Mouse (Mus musculus) MEL (cell line): Measurements from ENCODE around the gene Hist2h4. TPM values are rescaled to one million over a fixed set of nuclear protein-coding genes. Genes with fewer than 3 reads are reported as not detected.

Source experiments
- DNase-seq: peaks from one replicate; pipeline ENCODE4 v3.0.0; 2011; ENCODE audit warnings: low read depth, low spot score
- H3K27ac ChIP-seq: 2 replicates; pipeline ENCODE4 v1.5.1; 2012; ENCODE audit warnings: low read depth, mild to moderate bottlenecking, control low read depth, low read length, moderate library complexity; ENCODE audit not compliant: control insufficient read depth
- H3K27me3 ChIP-seq, 2 experiments: fragments of 150-350 bp in 1 of 2; sonication (generic) in 1 of 2; 2 replicates each; pipeline ENCODE4 v1.6.1; 2012; ENCODE audit warnings: low read length in 2 of 2, mild to moderate bottlenecking in 2 of 2, improper control_type of control experiment in 1 of 2, moderate library complexity in 1 of 2; ENCODE audit not compliant: insufficient read depth in 2 of 2, control insufficient read depth in 1 of 2
- H3K36me3 ChIP-seq, 2 experiments: 2 replicates each; pipeline ENCODE4 v1.6.1; 2012 to 2014; ENCODE audit warnings: low read length in 2 of 2, improper control_type of control experiment in 1 of 2, inconsistent platforms in 1 of 2, mild to moderate bottlenecking in 1 of 2; ENCODE audit not compliant: insufficient read depth in 2 of 2, control insufficient read depth in 1 of 2
- H3K4me1 ChIP-seq, 2 experiments: fragments of 150-350 bp in 1 of 2; sonication (generic) in 1 of 2; 2 replicates each; pipeline ENCODE4 v1.6.1; 2012; ENCODE audit warnings: low read length in 2 of 2, improper control_type of control experiment in 1 of 2, mild to moderate bottlenecking in 1 of 2; ENCODE audit not compliant: insufficient read depth in 2 of 2, control insufficient read depth in 1 of 2
- H3K4me3 ChIP-seq, 2 experiments: fragments of 150-350 bp in 1 of 2; sonication (generic) in 1 of 2; 2 replicates each; pipeline ENCODE4 v1.5.1; 2012; ENCODE audit warnings: low read depth in 2 of 2, low read length in 2 of 2, mild to moderate bottlenecking in 2 of 2, moderate library complexity in 2 of 2, control low read depth in 1 of 2, improper control_type of control experiment in 1 of 2; ENCODE audit not compliant: control insufficient read depth in 1 of 2, insufficient read depth in 1 of 2
- H3K79me2 ChIP-seq: 2 replicates; pipeline ENCODE4 v1.6.1; 2012; ENCODE audit warnings: mild to moderate bottlenecking, low read length, moderate library complexity; ENCODE audit not compliant: control insufficient read depth, poor library complexity, insufficient read depth
- H3K9ac ChIP-seq: 2 replicates; pipeline ENCODE4 v1.6.1; 2012; ENCODE audit warnings: low read depth, mild to moderate bottlenecking, control low read depth, low read length, moderate library complexity; ENCODE audit not compliant: control insufficient read depth, poor library complexity, severe bottlenecking
- H3K9me3 ChIP-seq: fragments of 150-350 bp; sonication (generic); replicated peaks from 2 replicates; pipeline ENCODE4 v1.6.1; 2012; ENCODE audit warnings: mild to moderate bottlenecking, low read length, improper control_type of control experiment, moderate library complexity; ENCODE audit not compliant: insufficient read depth
- BHLHE40 ChIP-seq: IDR thresholded peaks from 2 replicates; pipeline ENCODE4 v1.6.1; 2012; ENCODE audit warnings: low read depth, mild to moderate bottlenecking, inconsistent platforms, low read length, improper control_type of control experiment, borderline replicate concordance
- CHD2 ChIP-seq: IDR thresholded peaks from 2 replicates; pipeline ENCODE4 v1.6.1; 2011; ENCODE audit warnings: low read length, improper control_type of control experiment
- CTCF ChIP-seq, 3 experiments: IDR thresholded peaks in 2 of 3; conservative IDR thresholded peaks in 1 of 3; 2 replicates each; pipeline ENCODE4 v1.5.1; 2011 to 2012; ENCODE audit warnings: low read length in 3 of 3, low read depth in 2 of 3, mild to moderate bottlenecking in 2 of 3, improper control_type of control experiment in 1 of 3, inconsistent platforms in 1 of 3, mixed read lengths in 1 of 3, moderate library complexity in 1 of 3; ENCODE audit not compliant: control insufficient read depth in 1 of 3, insufficient read depth in 1 of 3, poor library complexity in 1 of 3, severe bottlenecking in 1 of 3
- ELF1 ChIP-seq: IDR thresholded peaks from 2 replicates; pipeline ENCODE4 v1.6.1; 2014; ENCODE audit warnings: low read depth, mild to moderate bottlenecking, inconsistent platforms, low read length, improper control_type of control experiment, moderate library complexity
- EP300 ChIP-seq, 2 experiments: IDR thresholded peaks; 2 replicates each; pipeline ENCODE4 v1.6.1; 2011; ENCODE audit warnings: improper control_type of control experiment in 2 of 2, low read length in 2 of 2, low read depth in 1 of 2, mild to moderate bottlenecking in 1 of 2
- GABPA ChIP-seq: IDR thresholded peaks from 2 replicates; pipeline ENCODE4 v1.6.1; 2012; ENCODE audit warnings: low read depth, mild to moderate bottlenecking, inconsistent platforms, low read length, improper control_type of control experiment, moderate library complexity
- MAFK ChIP-seq: IDR thresholded peaks from 2 replicates; pipeline ENCODE4 v1.6.1; 2011; ENCODE audit warnings: low read depth, mild to moderate bottlenecking, low read length, improper control_type of control experiment, borderline replicate concordance
- MAZ ChIP-seq: IDR thresholded peaks from 2 replicates; pipeline ENCODE4 v1.6.1; 2012; ENCODE audit warnings: low read depth, mild to moderate bottlenecking, inconsistent platforms, low read length, improper control_type of control experiment
- MYB ChIP-seq: IDR thresholded peaks from 2 replicates; pipeline ENCODE4 v1.6.1; 2011; ENCODE audit warnings: mild to moderate bottlenecking, low read depth, low read length, improper control_type of control experiment
- MYC ChIP-seq: IDR thresholded peaks from 2 replicates; pipeline ENCODE4 v1.6.1; 2011; ENCODE audit warnings: low read depth, mild to moderate bottlenecking, low read length, improper control_type of control experiment, moderate library complexity
- NRF1 ChIP-seq: IDR thresholded peaks from 2 replicates; pipeline ENCODE4 v1.6.1; 2014; ENCODE audit warnings: low read depth, mild to moderate bottlenecking, inconsistent platforms, low read length, improper control_type of control experiment, moderate library complexity; ENCODE audit not compliant: poor library complexity, insufficient read depth, severe bottlenecking
- POLR2A ChIP-seq, 2 experiments: IDR thresholded peaks; 2 replicates each; pipeline ENCODE4 v1.6.1; 2011 to 2012; ENCODE audit warnings: low read length in 2 of 2, mild to moderate bottlenecking in 2 of 2, control low read depth in 1 of 2, improper control_type of control experiment in 1 of 2, low read depth in 1 of 2, moderate library complexity in 1 of 2; ENCODE audit not compliant: control insufficient read depth in 1 of 2, insufficient read depth in 1 of 2, poor library complexity in 1 of 2
- POLR2AphosphoS5 ChIP-seq: IDR thresholded peaks from 2 replicates; pipeline ENCODE4 v1.6.1; 2012; ENCODE audit warnings: low read depth, borderline replicate concordance, mild to moderate bottlenecking, inconsistent platforms, low read length, moderate library complexity, mixed read lengths
- RAD21 ChIP-seq: IDR thresholded peaks from 2 replicates; pipeline ENCODE4 v1.6.1; 2011; ENCODE audit warnings: mild to moderate bottlenecking, low read depth, low read length, improper control_type of control experiment
- TAL1 ChIP-seq: IDR thresholded peaks from 2 replicates; pipeline ENCODE4 v1.6.1; 2012; ENCODE audit warnings: mild to moderate bottlenecking, inconsistent platforms, low read length, moderate library complexity, mixed read lengths
- TBP ChIP-seq: IDR thresholded peaks from 2 replicates; pipeline ENCODE4 v1.8.0; 2011; ENCODE audit warnings: low read depth, low read length, improper control_type of control experiment
- USF1 ChIP-seq: IDR thresholded peaks from 2 replicates; pipeline ENCODE4 v1.6.1; 2014; ENCODE audit warnings: low read depth, mild to moderate bottlenecking, inconsistent platforms, low read length, improper control_type of control experiment, moderate library complexity
- USF2 ChIP-seq, 2 experiments: IDR thresholded peaks; 2 replicates each; pipeline ENCODE4 v1.6.1; 2011 to 2012; ENCODE audit warnings: improper control_type of control experiment in 2 of 2, low read length in 2 of 2, borderline replicate concordance in 1 of 2, inconsistent platforms in 1 of 2, low read depth in 1 of 2, mild to moderate bottlenecking in 1 of 2; ENCODE audit not compliant: insufficient read depth in 1 of 2
- ZC3H11A ChIP-seq: IDR thresholded peaks from 2 replicates; pipeline ENCODE4 v1.6.1; 2012; ENCODE audit warnings: low read depth, mild to moderate bottlenecking, inconsistent platforms, low read length, improper control_type of control experiment
- ZMIZ1 ChIP-seq: IDR thresholded peaks from 2 replicates; pipeline ENCODE4 v1.6.1; 2012; ENCODE audit warnings: low read depth, mild to moderate bottlenecking, inconsistent platforms, low read length, improper control_type of control experiment, moderate library complexity
- polyA plus RNA-seq, 2 experiments: library from polyadenylated mRNA; stranded (reverse) in 1 of 2; unstranded in 1 of 2; fragments of >175 nt in 1 of 2; fragments of >200 nt in 1 of 2; gene quantifications; 2 replicates each; pipeline versions ENCODE4 v1.2.1 to v1.2.4; 2012; ENCODE audit warnings: low replicate concordance in 2 of 2, low read depth in 1 of 2; ENCODE audit not compliant: insufficient read length in 2 of 2, insufficient read depth in 1 of 2, missing spikeins in 1 of 2
- total RNA-seq: library from RNA; depleted of rRNA; stranded (reverse); fragments of 300-350 nt; gene quantifications from 2 replicates; pipeline ENCODE4 v1.2.3, GENCODE M21; 2012

The Hist2h4 gene
- total and polyA plus RNA-seq, 3 experiments = 1.5 to 195 TPM; not detected in 1

GRCm38 (mm10) chr3:96267541-96267940 is 4.4 kb upstream of the Hist2h4 start:
- Histone ChIP-seq H3K27me3 (no peaks in the 10 kb centered on the region), H3K36me3 (peaks cover 0 to 31% of the 10 kb centered on the region in 2 experiments; a peak in 2 of 4 replicates), H3K27ac (peak overlapping the region; percentile 96), H3K9ac (peak overlapping the region; percentile 71)
- peak; percentile 72 for DNase-seq
- TF ChIP-seq NRF1 (no peak), BHLHE40 (no peak), TAL1 (no peak), POLR2A (IDR thresholded peaks at IDR 0.05; ENCODE audit: control insufficient read depth in 1 of 2, insufficient read depth in 1 of 2, low read depth in 1 of 2, low read length in 2 of 2, poor library complexity in 1 of 2) (no peak), ELF1 (no peak)
- TF ChIP-seq, all 39 proteins: peak for 0
- Histone ChIP-seq H3K9me3 (no peaks in the 10 kb centered on the region), H3K79me2 (peaks cover 8% of the 10 kb centered on the region; the same call in 1 of the 2 replicates), H3K4me1 (peaks cover 0 to 18% of the 10 kb centered on the region in 2 experiments; a peak in 2 of 4 replicates), H3K4me3 (peak overlapping the region; percentile 51 to 57)

GRCm38 (mm10) chr3:96266132-96266710 is 3.1 kb upstream of the Hist2h4 start:
- no peaks in the 10 kb centered on the region for H3K9me3 ChIP-seq
- peaks cover 0 to 37% of the 10 kb centered on the region in 2 experiments; a peak in 2 of 4 replicates for H3K36me3 ChIP-seq
- H3K9ac ChIP-seq = peak overlapping the region; percentile 50
- H3K27ac ChIP-seq = peak overlapping the region; percentile 61
- peak; percentile 87 for DNase-seq
- H3K4me1 ChIP-seq = peaks cover 0 to 24% of the 10 kb centered on the region in 2 experiments; a peak in 2 of 4 replicates
- H3K27me3 ChIP-seq = no peaks in the 10 kb centered on the region
- H3K79me2 ChIP-seq = peaks cover 8% of the 10 kb centered on the region; the same call in 1 of the 2 replicates
- H3K4me3 ChIP-seq = no peak overlapping the region
- TF ChIP-seq TAL1 (peak; percentile 90), GABPA (no peak)

GRCm38 (mm10) chr3:96264404-96264949 is 1.4 kb upstream of the Hist2h4 start:
- no peaks in the 10 kb centered on the region for H3K27me3 ChIP-seq
- peaks cover 8% of the 10 kb centered on the region; the same call in 1 of the 2 replicates for H3K79me2 ChIP-seq
- DNase-seq = peak; percentile 86
- peaks cover 0 to 44% of the 10 kb centered on the region in 2 experiments; a peak in 2 of 4 replicates for H3K36me3 ChIP-seq
- H3K9me3 ChIP-seq = no peaks in the 10 kb centered on the region
- TF ChIP-seq USF2 (IDR thresholded peaks at IDR 0.05; ENCODE audit: borderline replicate concordance in 1 of 2, insufficient read depth in 1 of 2, low read depth in 1 of 2, low read length in 2 of 2) (no peak), EP300 (IDR thresholded peaks at IDR 0.05; ENCODE audit: low read depth in 1 of 2, low read length in 2 of 2) (no peak), ZMIZ1 (no peak), RAD21 (no peak), POLR2AphosphoS5 (no peak), MYB (no peak), ZC3H11A (no peak), CTCF (IDR thresholded peaks at IDR 0.05 in 2 of 3, conservative IDR thresholded peaks at IDR 0.05 in 1 of 3; ENCODE audit: control insufficient read depth in 1 of 3, insufficient read depth in 1 of 3, low read depth in 2 of 3, low read length in 3 of 3, poor library complexity in 1 of 3, severe bottlenecking in 1 of 3) (no peak), CHD2 (no peak), GABPA (no peak), MAZ (no peak), NRF1 (no peak), MAFK (no peak), TAL1 (no peak), POLR2A (IDR thresholded peaks at IDR 0.05; ENCODE audit: control insufficient read depth in 1 of 2, insufficient read depth in 1 of 2, low read depth in 1 of 2, low read length in 2 of 2, poor library complexity in 1 of 2) (no peak), TBP (no peak), MYC (no peak), USF1 (no peak)
- H3K4me3 ChIP-seq = peak overlapping the region; percentile 10 to 75
- H3K27ac ChIP-seq = peak overlapping the region; percentile 99
- peak overlapping the region; percentile 92 for H3K9ac ChIP-seq
- peaks cover 0 to 32% of the 10 kb centered on the region in 2 experiments; a peak in 2 of 4 replicates for H3K4me1 ChIP-seq
